Mouse (Mus musculus): ENCODE data around the gene Olfr704.

DNA sequence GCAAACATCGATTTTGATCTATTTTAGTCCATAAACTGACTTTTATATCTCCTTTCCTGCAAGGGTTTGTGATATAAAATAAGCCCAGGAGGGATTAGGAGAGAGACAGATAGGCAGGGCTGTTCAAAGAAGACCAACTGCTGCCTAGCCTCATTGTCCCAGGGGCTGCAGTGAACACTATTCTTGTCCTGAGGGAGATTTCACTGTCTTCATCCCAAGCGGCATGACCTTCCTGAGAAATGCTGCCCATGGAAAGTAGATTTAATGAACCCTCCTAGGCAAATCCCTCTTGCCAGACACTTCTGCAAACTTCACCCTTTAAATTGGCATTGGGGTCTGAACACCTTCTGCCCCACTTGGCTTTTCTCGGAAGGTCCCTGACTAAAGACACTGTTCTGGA, 13.8 kb downstream of the Olfr704 start, which contains the start of gene Olfr705:
- no peak for TF ChIP-seq CHD1 (IDR thresholded peaks at IDR 0.05; ENCODE audit: low read depth, low read length)
- TF ChIP-seq CTCF (conservative IDR thresholded peaks at IDR 0.05 in 1 of 2, IDR thresholded peaks at IDR 0.05 in 1 of 2; ENCODE audit: low read depth in 2 of 2, low read length in 2 of 2) = no peak
- TF ChIP-seq EP300 (IDR thresholded peaks at IDR 0.05; ENCODE audit: low read length) = no peak
- TF ChIP-seq MAFK (IDR thresholded peaks at IDR 0.05; ENCODE audit: insufficient replicate concordance, low read length) = no peak
